Mouse (Mus musculus) bone marrow, adult 2 months (tissue): ENCODE results near the gene Shld1.

Experiments used
- CTCF ChIP-seq: fragments of 200-500 bp; IDR thresholded peaks from 2 replicates; pipeline ENCODE4 v1.5.1; 2011; ENCODE audit warnings: low read length, control low read depth; ENCODE audit not compliant: control insufficient read depth, insufficient read depth
- POLR2A ChIP-seq: fragments of 200-500 bp; IDR thresholded peaks from 2 replicates; pipeline ENCODE4 v1.6.1; 2011; ENCODE audit warnings: low read depth, mild to moderate bottlenecking, control low read depth, low read length, borderline replicate concordance; ENCODE audit not compliant: control insufficient read depth

DNA sequence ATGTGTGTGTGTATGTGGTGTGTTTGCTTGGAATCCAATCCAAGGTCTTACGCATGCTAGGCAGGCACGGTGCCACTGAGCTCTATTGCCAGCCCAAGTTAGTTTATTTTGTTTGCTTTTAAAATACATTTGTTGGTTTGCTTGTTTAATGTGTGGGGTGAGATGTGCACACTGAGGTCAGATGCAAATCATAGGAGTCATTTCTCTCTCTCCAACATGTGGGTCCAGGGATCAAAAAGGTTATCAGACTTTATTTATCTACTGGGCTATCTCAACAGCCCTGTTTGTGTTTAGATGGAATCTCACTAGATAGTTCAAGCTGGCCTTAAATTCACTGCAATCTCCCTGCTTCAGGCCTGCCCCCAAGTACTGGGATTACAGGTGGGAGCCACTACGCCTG lies 19.6 kb downstream of the Shld1 start:
- TF ChIP-seq CTCF: no peak
- TF ChIP-seq POLR2A: no peak
